Mouse (Mus musculus) thymus, adult 2 months (tissue): ENCODE results near the gene Ear6.

Source experiments
- CTCF ChIP-seq: fragments of 200-500 bp; IDR thresholded peaks from 2 replicates; pipeline ENCODE4 v1.5.1; 2012; ENCODE audit warnings: mild to moderate bottlenecking, control low read depth, low read length, moderate library complexity, borderline replicate concordance; ENCODE audit not compliant: control insufficient read depth, poor library complexity, insufficient read depth; ENCODE audit errors: extremely low read depth
- POLR2A ChIP-seq: fragments of 200-500 bp; IDR thresholded peaks from 2 replicates; pipeline ENCODE4 v1.6.1; 2012; ENCODE audit warnings: mild to moderate bottlenecking, low read length, control low read depth, moderate library complexity; ENCODE audit not compliant: control insufficient read depth, poor library complexity, insufficient read depth; ENCODE audit errors: extremely low read depth

- TF ChIP-seq CTCF (no peak), POLR2A (no peak)
Observed at GRCm38 (mm10) chr14:51903782-51904181, 50.3 kb downstream of the Ear6 start.
